In the genomic region with DNA sequence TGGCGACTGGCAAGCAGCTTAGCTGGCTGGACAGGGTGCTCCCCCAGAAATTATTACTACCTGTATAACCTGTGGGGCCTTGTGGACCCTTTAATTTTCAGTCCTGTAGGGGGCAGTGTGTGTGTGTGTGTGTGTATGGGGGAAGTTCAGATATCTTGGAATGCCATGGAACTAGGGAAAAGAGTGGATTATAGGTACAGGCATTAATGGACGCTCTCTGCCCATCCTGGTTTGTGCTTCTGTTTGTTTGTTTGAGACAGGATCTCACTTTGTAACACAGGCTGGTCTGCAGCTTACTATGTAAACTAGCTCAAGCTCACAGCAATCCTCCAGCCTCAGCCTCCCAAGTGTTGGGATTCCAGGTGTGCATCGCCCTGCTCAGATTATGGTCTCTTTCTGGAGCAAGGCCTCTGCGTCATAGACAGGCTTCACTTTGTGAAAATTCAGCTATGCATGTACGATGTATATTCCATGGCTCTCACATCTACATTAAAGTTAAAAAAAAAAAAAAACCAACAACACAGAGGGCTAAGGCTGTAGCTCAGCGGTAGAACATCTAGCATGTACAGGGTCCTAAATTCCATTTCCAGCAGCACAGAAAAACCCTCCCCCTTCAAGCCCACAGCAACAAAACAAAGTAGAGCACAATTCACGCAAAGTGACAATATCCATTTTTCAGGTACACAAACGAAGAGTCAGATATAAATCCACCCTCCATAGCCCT, we compare ENCODE assay signal across 8 mouse cellular contexts. TPM values are rescaled to one million over a fixed set of nuclear protein-coding genes. Genes with fewer than 3 reads are reported as not detected.
DNase-seq lines count a peak whose midpoint lies in the region; ATAC-seq and TF ChIP-seq lines count a peak whose summit lies in the region.

No protein-coding gene starts in this region.

- WGBS in thymus, adult 2 months: 15% methylated on average over 8 of the region's 8 CpGs
- WGBS in forebrain, embryonic 12.5 days: 31% methylated on average over 8 of the region's 8 CpGs
- 24% methylated on average over 8 of the region's 8 CpGs for WGBS in intestine, embryonic 14.5 days
- WGBS in liver, embryonic 16.5 days (ENCODE audit: insufficient replicate concordance): 20% methylated on average over 8 of the region's 8 CpGs

- TF ChIP-seq CTCF in thymus, adult 2 months (IDR thresholded peaks at IDR 0.05; ENCODE audit: borderline replicate concordance, control insufficient read depth, extremely low read depth, insufficient read depth, low read length, poor library complexity): no peak

- no peaks in the 10 kb centered on the region for H3K9me3 ChIP-seq in forebrain, embryonic 12.5 days
- H3K9me3 ChIP-seq in intestine, embryonic 14.5 days (ENCODE audit: control insufficient read depth, low read length): no peaks in the 10 kb centered on the region
- no peaks in the 10 kb centered on the region for H3K9me3 ChIP-seq in liver, embryonic 16.5 days (replicated peaks; ENCODE audit: control insufficient read depth, low read length)

- H3K4me1 ChIP-seq in thymus, adult 2 months (replicated peaks; ENCODE audit: control insufficient read depth, insufficient read depth, low read length): peaks cover 11% of the 10 kb centered on the region
- H3K4me1 ChIP-seq in forebrain, embryonic 12.5 days: peaks cover 4% of the 10 kb centered on the region; the same call in 1 of the 2 replicates
- no peaks in the 10 kb centered on the region for H3K4me1 ChIP-seq in intestine, embryonic 14.5 days (replicated peaks; ENCODE audit: control insufficient read depth, insufficient read depth, low read length)
- no peaks in the 10 kb centered on the region; the same call in 1 of the 2 replicates for H3K4me1 ChIP-seq in liver, embryonic 16.5 days (ENCODE audit: control insufficient read depth, low read depth, low read length)

- peak overlapping the region; percentile 51 for H3K4me2 ChIP-seq in forebrain, embryonic 12.5 days
- H3K4me2 ChIP-seq in intestine, embryonic 14.5 days (ENCODE audit: low read length): peak overlapping the region; percentile 57
- H3K4me2 ChIP-seq in liver, embryonic 16.5 days (ENCODE audit: low read depth, low read length): peak overlapping the region; percentile 65

- peak overlapping the region; percentile 43 for H3K4me3 ChIP-seq in thymus, adult 2 months (ENCODE audit: control insufficient read depth, insufficient read depth, low read length)
- H3K4me3 ChIP-seq in forebrain, embryonic 12.5 days (replicated peaks): peak overlapping the region; percentile 31
- peak overlapping the region; percentile 37 for H3K4me3 ChIP-seq in intestine, embryonic 14.5 days (ENCODE audit: low read depth, low read length)
- H3K4me3 ChIP-seq in liver, embryonic 16.5 days (ENCODE audit: low read depth, low read length): peak overlapping the region; percentile 58

- no peak for TF ChIP-seq POLR2A in thymus, adult 2 months (IDR thresholded peaks at IDR 0.05; ENCODE audit: control insufficient read depth, extremely low read depth, insufficient read depth, low read length, poor library complexity)

- H3K27me3 ChIP-seq in thymus, adult 2 months (ENCODE audit: control insufficient read depth, insufficient read depth, low read length): no peaks in the 10 kb centered on the region
- H3K27me3 ChIP-seq in forebrain, embryonic 12.5 days: peaks cover 5% of the 10 kb centered on the region; the same call in 1 of the 2 replicates
- H3K27me3 ChIP-seq in intestine, embryonic 14.5 days (replicated peaks; ENCODE audit: control insufficient read depth, insufficient read depth, low read length): 0 out of 2 replicates have a peak, but pooled peaks cover 4% of the 10 kb centered on the region
- H3K27me3 ChIP-seq in liver, embryonic 16.5 days (ENCODE audit: control insufficient read depth, insufficient read depth, low read depth, low read length): no peaks in the 10 kb centered on the region

- peak overlapping the region; percentile 94 for H3K27ac ChIP-seq in thymus, adult 2 months (ENCODE audit: control insufficient read depth, insufficient read depth, low read length)
- H3K27ac ChIP-seq in forebrain, embryonic 12.5 days: peak overlapping the region; percentile 80
- H3K27ac ChIP-seq in intestine, embryonic 14.5 days (ENCODE audit: low read depth): peak overlapping the region; percentile 76
- peak overlapping the region; percentile 81 for H3K27ac ChIP-seq in liver, embryonic 16.5 days (ENCODE audit: low read length)

- ATAC-seq in forebrain, embryonic 12.5 days (ENCODE audit: low FRiP score): no peak
- ATAC-seq in intestine, embryonic 14.5 days (replicated peaks; ENCODE audit: low FRiP score, low TSS enrichment, low read depth): peak; percentile 30
- ATAC-seq in liver, embryonic 16.5 days (ENCODE audit: low read depth): no peak

- DNase-seq in thymus, adult 2 months: peak; percentile 51
- no peak for DNase-seq in thymus, adult 18-20 months
- DNase-seq in c-Kit-positive CD71-positive TER-119-positive erythroid progenitor cells, embryonic 14.5 days (ENCODE audit: low spot score): peak; percentile 52
- DNase-seq in intestine, embryonic 14.5 days (ENCODE audit: low spot score): peak; percentile 70
- DNase-seq in retina, embryonic 14.5 days (ENCODE audit: low spot score): peak; percentile 66
- no peak for DNase-seq in urinary bladder, adult 18-20 months (ENCODE audit: low spot score in 2 of 2)

- no peak overlapping the region for H3K9ac ChIP-seq in forebrain, embryonic 12.5 days
- H3K9ac ChIP-seq in intestine, embryonic 14.5 days (ENCODE audit: low read length): peak overlapping the region; percentile 45
- H3K9ac ChIP-seq in liver, embryonic 16.5 days (ENCODE audit: low read depth, low read length): peak overlapping the region; percentile 61

- H3K36me3 ChIP-seq in thymus, adult 2 months (ENCODE audit: control insufficient read depth, insufficient read depth, low read length): no peaks in the 10 kb centered on the region
- no peaks in the 10 kb centered on the region for H3K36me3 ChIP-seq in forebrain, embryonic 12.5 days (replicated peaks)
- no peaks in the 10 kb centered on the region for H3K36me3 ChIP-seq in intestine, embryonic 14.5 days (ENCODE audit: control insufficient read depth, insufficient read depth, low read length)
- H3K36me3 ChIP-seq in liver, embryonic 16.5 days (ENCODE audit: control insufficient read depth, insufficient read depth): no peaks in the 10 kb centered on the region

RNA-seq across cellular contexts. Expression of a gene that starts 50.7 kb away (rescaled TPM):
- 35.4 and 48.0 TPM in 2 replicates for polyA plus RNA-seq in thymus, adult 2 months (2012; rRNA removed)
- 185 and 189 TPM in 2 replicates for polyA plus RNA-seq in forebrain, embryonic 12.5 days (2016; fragmentation: Nextera tagmentation; extraction: Ambion mirVana)
- 140 and 170 TPM in 2 replicates for polyA plus RNA-seq in intestine, embryonic 14.5 days (2014; fragmentation: Nextera tagmentation; extraction: Ambion mirVana)
- 43.9 and 44.5 TPM in 2 replicates for polyA plus RNA-seq in liver, embryonic 16.5 days (2015; fragmentation: Nextera tagmentation; extraction: Ambion mirVana)

Comparison
In these comparisons a context has a peak if more than half of its experiments do, and no peak if none do; other contexts are left out.
1. DNase-seq: peak in thymus, adult 2 months (single experiment), c-Kit-positive CD71-positive TER-119-positive erythroid progenitor cells, embryonic 14.5 days (single experiment), intestine, embryonic 14.5 days (single experiment) and retina, embryonic 14.5 days (single experiment); none in thymus, adult 18-20 months (0 of 2) and urinary bladder, adult 18-20 months (0 of 2).
2. Peak in every context shown above with its lines, with median percentiles within 50 percentile points of each other: H3K27ac ChIP-seq, H3K4me3 ChIP-seq and H3K4me2 ChIP-seq.